Mouse (Mus musculus) kidney, postnatal 10 days (tissue): ENCODE results near the gene Epas1.
A peak's percentile ranks its signal among the peaks of the same experiment; 100 is the strongest.

Experiments
- DNase-seq: peaks from one replicate; pipeline ENCODE4 v3.0.0; 2021; ENCODE audit warnings: mixed read lengths

The Epas1 gene

GRCm38 (mm10) chr17:86757621-86758020, 4.1 kb downstream of the Epas1 start:
- DNase-seq = no peak

GRCm38 (mm10) chr17:86761859-86762258, 8.4 kb downstream of the Epas1 start:
- DNase-seq = no peak

DNA sequence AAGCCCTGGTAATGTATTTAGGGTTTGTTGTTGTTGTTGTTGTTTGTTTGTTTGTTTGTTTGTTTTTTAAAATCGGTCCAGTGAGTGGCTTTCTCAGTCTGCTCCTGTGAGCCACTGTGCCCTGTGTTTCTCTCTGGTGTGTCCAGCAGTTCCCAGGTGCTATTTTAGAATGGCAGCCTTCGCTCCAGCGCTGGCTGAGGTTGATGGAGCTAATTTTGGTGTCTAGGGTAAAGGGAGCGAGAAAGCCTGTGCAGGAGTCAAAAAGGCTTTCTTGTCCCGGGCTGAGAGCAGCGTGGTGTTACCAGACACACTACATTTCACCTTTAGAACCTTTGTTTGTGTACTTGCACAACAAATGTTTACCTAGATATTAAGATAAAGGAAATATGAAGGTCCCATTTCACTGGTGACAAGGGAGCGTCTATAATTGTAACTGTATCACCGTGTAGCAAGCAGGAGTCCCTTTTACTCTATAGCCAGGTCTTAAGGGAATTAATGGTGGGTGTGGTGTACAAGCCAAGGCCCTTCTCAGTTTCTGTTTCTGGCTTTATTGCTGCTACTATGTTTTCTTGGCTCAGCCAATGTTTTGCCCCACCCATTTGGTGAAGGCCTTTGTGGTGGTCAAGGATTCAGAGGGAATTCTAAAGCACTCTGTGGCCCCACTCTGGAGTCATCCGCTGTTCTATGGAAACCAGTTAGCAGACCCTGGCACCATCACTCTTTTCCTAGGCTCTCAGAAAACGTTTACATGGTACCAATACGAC, 9.2 kb downstream of the Epas1 start:
- no peak for DNase-seq

DNA sequence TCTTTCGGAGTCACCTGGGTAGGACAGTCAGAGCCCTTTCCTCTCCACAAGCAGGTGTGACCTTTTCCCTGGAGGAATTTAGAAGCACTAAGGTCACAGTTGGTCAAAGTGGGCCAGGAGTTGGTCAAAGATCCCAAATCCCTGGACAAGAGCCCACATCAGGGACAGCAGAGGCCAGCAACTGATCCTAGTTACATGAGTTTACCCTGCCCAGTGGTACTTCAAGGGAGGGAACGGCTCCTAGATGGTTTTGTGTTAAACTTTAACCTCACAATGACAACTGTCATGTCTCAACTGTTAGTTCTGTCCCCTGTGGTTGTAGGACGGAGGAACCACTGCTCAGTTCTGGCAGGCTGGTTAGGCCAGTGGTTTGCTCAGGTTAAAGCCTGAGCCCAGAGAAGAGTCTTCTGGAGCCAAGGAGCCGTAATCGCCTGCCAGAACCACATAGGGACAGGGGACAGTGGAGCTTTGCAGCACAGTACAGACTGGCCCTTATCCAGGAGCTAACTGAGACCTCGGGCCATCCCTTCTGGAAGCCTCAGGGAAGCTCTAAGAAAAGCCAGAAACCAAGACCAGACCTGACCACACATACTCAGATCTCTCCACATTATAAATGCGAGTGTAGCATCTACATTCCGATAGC, 12.4 kb downstream of the Epas1 start:
- DNase-seq = no peak

- DNase-seq = peak; percentile 19
Observed at GRCm38 (mm10) chr17:86766412-86766811, 12.9 kb downstream of the Epas1 start.

DNA sequence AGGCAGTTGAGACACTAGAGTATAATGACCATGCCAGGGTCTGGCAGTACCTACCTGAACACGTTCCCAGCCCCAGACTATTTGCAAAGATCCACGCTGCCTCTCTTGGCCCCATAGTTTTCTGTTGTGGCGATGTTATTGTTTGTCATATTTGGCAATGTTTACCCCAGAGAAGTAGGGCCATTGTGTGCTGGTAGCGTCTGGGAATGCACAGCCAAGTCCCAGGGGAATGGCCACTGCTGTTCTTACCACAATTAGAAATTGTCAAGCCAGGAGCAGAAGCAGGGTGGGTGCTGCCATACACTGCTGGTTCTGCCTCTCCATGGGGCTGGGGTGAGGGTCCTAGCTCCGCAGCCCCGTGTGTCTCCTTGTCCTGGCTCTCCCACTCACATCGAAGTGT, 15.1 kb downstream of the Epas1 start:
- no peak for DNase-seq

GRCm38 (mm10) chr17:86769330-86770211, 16.1 kb downstream of the Epas1 start:
- DNase-seq = peak; percentile 87

GRCm38 (mm10) chr17:86770848-86771247, 17.3 kb downstream of the Epas1 start:
- DNase-seq = no peak

DNA sequence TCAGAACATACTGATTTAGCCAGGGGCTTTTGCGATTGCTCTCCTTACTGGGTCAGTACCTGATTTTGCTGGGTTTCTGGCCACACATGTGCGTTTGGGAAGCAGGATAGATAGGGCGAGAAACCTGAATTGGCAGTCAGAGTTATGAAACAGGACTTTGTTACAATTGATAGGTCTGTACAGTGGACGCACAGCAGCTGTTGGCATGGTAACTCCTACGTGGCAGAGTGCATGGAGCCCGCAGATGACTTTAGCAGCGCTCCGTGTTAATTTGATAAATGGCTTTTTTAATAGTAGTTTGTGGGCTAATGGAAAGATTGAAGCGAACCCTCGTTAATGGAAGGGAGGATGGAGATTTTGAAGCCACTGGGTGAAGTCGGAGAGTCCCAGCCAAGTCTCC, 18.5 kb downstream of the Epas1 start:
- DNase-seq = no peak

DNA sequence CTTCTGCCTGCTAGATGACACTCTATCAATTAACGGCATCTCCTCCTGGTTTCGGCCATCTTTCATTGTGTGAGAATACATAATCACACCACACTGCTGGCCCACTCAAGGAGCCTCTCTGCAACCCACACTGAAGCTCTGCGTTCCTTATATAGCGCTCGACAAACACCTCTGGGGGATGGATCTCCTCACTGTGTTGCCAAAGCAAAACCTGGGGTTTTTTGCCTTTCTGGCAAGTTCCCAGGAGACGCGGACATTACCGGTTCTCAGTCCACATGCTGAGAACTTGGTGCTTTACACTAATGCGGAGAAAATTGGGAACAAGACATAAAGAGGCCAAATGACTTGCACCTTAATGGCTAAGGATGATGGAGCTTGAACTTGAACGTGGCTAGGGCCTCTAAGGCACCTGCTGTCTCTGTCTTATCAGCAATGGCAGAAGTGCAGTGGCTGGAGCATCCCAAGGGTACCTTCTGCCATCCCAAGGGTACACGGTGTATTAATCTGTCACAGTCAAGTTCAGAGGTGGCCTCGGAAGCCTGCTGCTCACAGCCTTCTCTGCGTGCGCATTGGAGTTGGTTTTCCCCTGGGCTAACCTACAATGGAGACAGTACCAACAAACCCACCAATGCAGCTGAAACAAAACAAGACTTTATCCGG, 19.6 kb downstream of the Epas1 start:
- no peak for DNase-seq

DNA sequence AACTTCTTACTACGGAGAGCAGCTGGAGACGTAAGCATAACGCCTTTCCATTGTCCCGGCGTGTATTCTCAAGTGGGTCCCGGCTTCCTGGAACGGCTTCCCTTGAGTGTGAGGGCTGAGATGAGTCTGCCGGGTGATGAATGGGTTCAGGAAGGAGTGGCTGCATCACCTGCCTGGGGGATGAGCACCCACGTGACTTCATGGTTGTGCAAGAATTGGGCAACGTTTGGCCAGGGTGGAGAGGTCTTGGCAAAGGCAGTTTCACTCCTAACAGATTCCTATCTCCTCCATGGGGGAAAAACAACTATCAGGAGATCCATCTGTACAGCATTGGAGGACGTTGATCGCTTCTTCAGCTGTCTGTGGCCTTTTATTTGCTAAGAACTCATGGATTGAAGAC, 23.0 kb downstream of the Epas1 start:
- no peak for DNase-seq

DNA sequence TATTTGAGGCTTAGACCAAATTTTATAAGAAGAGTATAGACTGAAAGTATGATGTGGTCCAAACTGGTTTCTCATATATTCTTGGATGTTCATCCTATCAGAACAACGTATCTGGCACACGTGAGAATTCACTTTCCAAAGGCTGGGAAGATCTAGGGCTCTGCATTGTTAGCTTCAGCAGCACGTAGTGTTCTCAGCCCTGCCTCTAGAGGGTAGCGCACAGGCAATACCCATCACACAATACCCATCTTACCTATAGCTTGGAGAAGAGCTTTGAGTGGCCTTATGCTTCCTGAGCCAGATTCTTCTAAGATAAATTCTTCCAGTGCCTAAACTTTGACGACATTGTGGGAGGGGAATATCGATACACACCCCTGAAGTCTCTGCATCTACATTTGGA, 24.6 kb downstream of the Epas1 start:
- no peak for DNase-seq

GRCm38 (mm10) chr17:86779191-86780130, 26.0 kb downstream of the Epas1 start:
- DNase-seq = no peak

DNA sequence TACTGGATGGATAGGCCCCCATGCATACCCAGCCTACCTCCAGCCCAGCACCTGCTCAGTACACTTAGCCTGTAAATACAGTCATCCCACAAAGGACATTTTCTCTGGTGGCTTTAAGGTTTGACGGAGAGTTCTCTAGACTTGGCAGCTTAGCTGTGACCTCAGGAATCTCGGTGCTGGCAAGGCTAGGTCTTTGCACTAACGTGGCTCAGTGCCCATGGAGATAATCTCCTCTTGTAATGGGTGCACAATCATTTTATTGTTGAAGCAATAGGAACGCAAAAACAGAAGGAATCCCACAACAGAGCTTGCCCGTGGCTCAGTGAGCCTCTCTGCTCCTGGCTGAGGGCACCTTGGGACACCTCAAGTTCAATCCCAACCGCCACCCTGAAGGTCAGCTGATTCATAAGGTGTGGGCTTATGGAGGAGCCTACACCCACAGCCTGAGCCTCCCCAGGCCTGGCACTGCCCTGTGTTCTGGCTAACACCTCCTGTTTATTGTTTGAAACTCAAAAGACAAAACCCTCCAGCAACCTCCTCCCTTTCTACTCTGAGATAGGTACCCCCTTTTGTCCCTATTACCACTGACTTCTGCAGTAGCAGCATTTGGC, 27.3 kb downstream of the Epas1 start:
- no peak for DNase-seq

- DNase-seq = peak; percentile 75
Observed at GRCm38 (mm10) chr17:86781755-86782400, 28.4 kb downstream of the Epas1 start.

GRCm38 (mm10) chr17:86784405-86784977, 31.0 kb downstream of the Epas1 start:
- no peak for DNase-seq

DNA sequence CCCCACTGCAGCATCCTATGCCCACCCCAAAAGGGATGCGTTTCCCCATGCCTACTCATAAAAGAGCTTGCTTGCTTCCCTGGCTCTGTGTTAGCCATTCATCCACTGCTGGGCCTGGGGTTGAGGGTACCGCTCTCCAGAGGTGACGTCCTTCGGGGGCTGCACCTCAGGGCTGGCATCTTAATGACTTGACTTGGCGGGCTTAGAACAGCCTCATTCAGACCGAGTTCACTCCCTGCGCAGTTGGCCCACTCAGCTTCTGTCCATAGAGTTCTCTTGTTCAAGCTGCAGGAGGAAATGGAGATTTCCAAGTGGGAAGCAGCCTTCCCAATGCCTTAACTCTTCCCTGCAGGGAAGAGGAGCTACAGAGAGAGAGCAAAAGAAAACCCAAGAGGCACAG, 32.1 kb downstream of the Epas1 start:
- DNase-seq = no peak

DNA sequence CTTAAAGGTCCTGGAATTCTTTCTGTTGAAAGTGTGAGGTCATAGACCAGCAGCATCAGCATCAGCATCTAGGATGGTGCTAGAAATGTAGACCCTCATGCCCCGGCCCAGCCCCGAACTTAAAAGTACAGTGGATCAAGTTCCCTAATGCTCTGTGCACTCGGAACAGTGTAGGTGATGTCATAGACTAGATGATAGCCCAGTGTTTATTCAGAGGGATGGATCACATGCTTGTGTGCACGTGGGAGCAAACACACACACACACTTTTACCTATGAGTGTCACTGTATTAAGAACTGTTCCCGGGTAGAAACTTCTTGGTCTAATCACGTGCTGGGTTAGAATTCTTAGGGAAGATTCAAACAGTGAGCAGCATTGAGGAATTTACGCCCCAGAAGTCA, 33.0 kb downstream of the Epas1 start:
- DNase-seq = no peak

DNA sequence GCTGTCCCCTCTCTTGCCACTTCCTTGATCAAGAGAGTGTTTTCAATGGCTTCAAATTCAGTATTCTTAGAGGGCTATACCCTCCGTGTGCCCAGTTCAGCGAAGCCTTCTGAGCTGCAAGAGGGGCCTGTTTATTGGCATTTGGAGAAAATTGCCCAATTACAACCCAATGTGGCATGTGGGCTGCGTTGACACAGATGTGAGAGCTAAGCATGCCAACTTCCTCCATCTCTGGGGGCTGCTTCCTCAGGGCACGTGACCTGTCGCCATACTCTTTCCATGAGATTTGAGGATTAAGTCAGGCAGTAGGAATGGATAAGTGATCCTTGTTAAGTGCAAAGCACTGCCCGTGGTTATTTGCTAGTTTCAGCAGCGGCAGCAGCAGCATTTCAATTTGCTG, 34.3 kb downstream of the Epas1 start:
- DNase-seq = no peak

DNA sequence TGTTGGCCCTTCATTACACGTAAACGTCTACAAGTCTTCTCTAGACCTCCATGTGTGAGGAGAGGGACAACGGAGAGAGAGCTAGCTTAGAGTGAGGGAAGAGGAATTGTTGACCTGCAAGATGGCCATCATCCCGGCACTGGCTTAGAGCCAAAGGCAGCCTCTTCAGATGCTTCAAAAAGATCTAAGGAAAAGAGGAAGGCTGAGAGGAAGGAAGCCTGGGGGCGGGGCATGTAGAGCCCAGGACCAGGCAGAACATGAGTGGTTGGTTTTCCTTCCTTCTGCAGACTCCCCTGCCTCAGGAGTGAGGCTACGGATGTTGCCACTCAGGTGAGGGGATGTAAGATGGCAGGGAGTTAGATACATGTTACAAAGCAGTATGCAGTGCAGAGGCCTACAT, 34.8 kb downstream of the Epas1 start:
- peak; percentile 74 for DNase-seq

- DNase-seq = no peak
Observed at GRCm38 (mm10) chr17:86791925-86792324, 38.4 kb downstream of the Epas1 start.
